Mouse (Mus musculus): Measurements from ENCODE around the gene Polr3h. TPM values are rescaled to one million over a fixed set of nuclear protein-coding genes. Genes with fewer than 3 reads are reported as not detected.

Gene Polr3h
- total and polyA plus RNA-seq, 3 experiments, result 40.5 to 224 (median 59.3) TPM

GRCm38 (mm10) chr15:81842275-81842674 lies 83.8 kb downstream of the Polr3h start:
- Histone ChIP-seq H3K79me2 (replicated peaks; ENCODE audit: control insufficient read depth, extremely low read depth, insufficient read depth, poor library complexity, severe bottlenecking) (no peaks in the 10 kb centered on the region), H3K4me2 (ENCODE audit: insufficient read depth, low read depth, poor library complexity, severe bottlenecking) (no peak overlapping the region), H3K9me3 (replicated peaks; ENCODE audit: low read length) (no peaks in the 10 kb centered on the region), H3K36me3 (replicated peaks in 1 of 2; ENCODE audit: control insufficient read depth in 1 of 2, insufficient read depth in 1 of 2, low read length in 1 of 2) (peaks cover 4 to 14% of the 10 kb centered on the region in 2 experiments), H3K27me3 (replicated peaks) (no peaks in the 10 kb centered on the region), H3K4me3 (replicated peaks in 1 of 3; ENCODE audit: low read depth in 2 of 3, low read length in 2 of 3, poor library complexity in 1 of 3) (no peak overlapping the region), H3K4me1 (ENCODE audit: control insufficient read depth in 1 of 2, insufficient read depth in 2 of 2) (peaks cover 11 to 30% of the 10 kb centered on the region in 2 experiments), H3K9ac (ENCODE audit: insufficient read depth, low read depth) (no peak overlapping the region), H3K27ac (ENCODE audit: insufficient read depth, low read depth) (no peak overlapping the region)
- DNase-seq (ENCODE audit: extremely low read depth), result no peak
- TF ChIP-seq MXI1 (IDR thresholded peaks at IDR 0.05; ENCODE audit: low read depth, low read length), result no peak
- TF ChIP-seq ZMIZ1 (IDR thresholded peaks at IDR 0.05; ENCODE audit: low read depth, low read length), result no peak
- no peak for TF ChIP-seq ELF1 (IDR thresholded peaks at IDR 0.05; ENCODE audit: low read depth, low read length)
- TF ChIP-seq POLR2A (IDR thresholded peaks at IDR 0.05; ENCODE audit: low read depth, low read length), result no peak
- TF ChIP-seq ZC3H11A (IDR thresholded peaks at IDR 0.05; ENCODE audit: low read depth, low read length), result no peak
- TF ChIP-seq JUN (IDR thresholded peaks at IDR 0.05; ENCODE audit: insufficient read depth, low read depth, low read length), result no peak
- no peak for TF ChIP-seq IRF4 (IDR thresholded peaks at IDR 0.05; ENCODE audit: low read depth, low read length)
- no peak for TF ChIP-seq RAD21 (IDR thresholded peaks at IDR 0.05; ENCODE audit: low read depth, low read length)
- TF ChIP-seq HCFC1 (IDR thresholded peaks at IDR 0.05; ENCODE audit: low read depth, low read length), result no peak
- TF ChIP-seq BHLHE40 (IDR thresholded peaks at IDR 0.05; ENCODE audit: low read depth, low read length), result no peak
- TF ChIP-seq MAFK (IDR thresholded peaks at IDR 0.05; ENCODE audit: insufficient replicate concordance, low read length), result no peak
- no peak for TF ChIP-seq MYC (IDR thresholded peaks at IDR 0.05; ENCODE audit: low read depth, low read length)
- TF ChIP-seq GABPA (IDR thresholded peaks at IDR 0.05; ENCODE audit: insufficient replicate concordance, low read depth, low read length), result no peak
- no peak for TF ChIP-seq PAX5 (IDR thresholded peaks at IDR 0.05; ENCODE audit: low read length)
- no peak for TF ChIP-seq UBTF (IDR thresholded peaks at IDR 0.05; ENCODE audit: low read depth, low read length)
- no peak for TF ChIP-seq EP300 (IDR thresholded peaks at IDR 0.05; ENCODE audit: low read length)
- TF ChIP-seq TCF12 (IDR thresholded peaks at IDR 0.05; ENCODE audit: low read depth, low read length), result no peak
- no peak for TF ChIP-seq CHD2 (IDR thresholded peaks at IDR 0.05; ENCODE audit: low read length)
- TF ChIP-seq ZNF384 (IDR thresholded peaks at IDR 0.05; ENCODE audit: low read depth, low read length), result no peak
- no peak for TF ChIP-seq RCOR1 (conservative IDR thresholded peaks at IDR 0.05; ENCODE audit: low read depth, low read length)
- dilution Hi-C loops (cut with MboI; ENCODE audit: extremely low pct_ligation_motif_present, extremely low pct_unique_long_range_greater_than_20kb, low sequenced_read_pairs), result no loop called here
- in situ Hi-C loops (cut with MboI; ENCODE audit: low pct_ligation_motif_present, low pct_unique_long_range_greater_than_20kb, low sequenced_read_pairs), result no loop called here

- in situ Hi-C loops (cut with MboI; ENCODE audit: low pct_ligation_motif_present, low pct_unique_long_range_greater_than_20kb, low sequenced_read_pairs) (no loop called here), dilution Hi-C loops (cut with MboI; ENCODE audit: extremely low pct_ligation_motif_present, extremely low pct_unique_long_range_greater_than_20kb, low sequenced_read_pairs) (no loop called here)
- no peak overlapping the region for H3K9ac ChIP-seq (ENCODE audit: insufficient read depth, low read depth)
These were observed 85.7 kb downstream of the Polr3h start for GRCm38 (mm10) chr15:81840306-81840705.

More at GRCm38 (mm10) chr15:81840306-81840705, 85.7 kb downstream of the Polr3h start:
- TF ChIP-seq USF1 (IDR thresholded peaks at IDR 0.05; ENCODE audit: low read depth, low read length) (no peak), TBP (conservative IDR thresholded peaks at IDR 0.05; ENCODE audit: low read depth, low read length) (no peak), CTCF (conservative IDR thresholded peaks at IDR 0.05 in 1 of 2, IDR thresholded peaks at IDR 0.05 in 1 of 2; ENCODE audit: low read depth in 2 of 2, low read length in 2 of 2) (no peak), ETS1 (conservative IDR thresholded peaks at IDR 0.05; ENCODE audit: low read depth, low read length) (no peak), ZC3H11A (IDR thresholded peaks at IDR 0.05; ENCODE audit: low read depth, low read length) (no peak), NRF1 (IDR thresholded peaks at IDR 0.05; ENCODE audit: low read depth, low read length) (no peak), POLR2A (IDR thresholded peaks at IDR 0.05; ENCODE audit: low read depth, low read length) (no peak), MYC (IDR thresholded peaks at IDR 0.05; ENCODE audit: low read depth, low read length) (no peak), JUND (conservative IDR thresholded peaks at IDR 0.05; ENCODE audit: low read depth, low read length) (no peak), TCF12 (IDR thresholded peaks at IDR 0.05; ENCODE audit: low read depth, low read length) (no peak), SIN3A (IDR thresholded peaks at IDR 0.05; ENCODE audit: low read length) (no peak), RCOR1 (conservative IDR thresholded peaks at IDR 0.05; ENCODE audit: low read depth, low read length) (no peak), ZMIZ1 (IDR thresholded peaks at IDR 0.05; ENCODE audit: low read depth, low read length) (no peak)
- Histone ChIP-seq H3K9me3 (replicated peaks; ENCODE audit: low read length) (no peaks in the 10 kb centered on the region), H3K27me3 (replicated peaks) (no peaks in the 10 kb centered on the region), H3K4me1 (ENCODE audit: control insufficient read depth in 1 of 2, insufficient read depth in 2 of 2) (peaks cover 6 to 17% of the 10 kb centered on the region in 2 experiments; a peak in 3 of 4 replicates), H3K79me2 (replicated peaks; ENCODE audit: control insufficient read depth, extremely low read depth, insufficient read depth, poor library complexity, severe bottlenecking) (no peaks in the 10 kb centered on the region), H3K27ac (ENCODE audit: insufficient read depth, low read depth) (no peak overlapping the region), H3K36me3 (replicated peaks in 1 of 2; ENCODE audit: control insufficient read depth in 1 of 2, insufficient read depth in 1 of 2, low read length in 1 of 2) (no peaks in the 10 kb centered on the region), H3K4me3 (replicated peaks in 1 of 3; ENCODE audit: low read depth in 2 of 3, low read length in 2 of 3, poor library complexity in 1 of 3) (no peak overlapping the region), H3K4me2 (ENCODE audit: insufficient read depth, low read depth, poor library complexity, severe bottlenecking) (no peak overlapping the region)
- no peak for DNase-seq (ENCODE audit: extremely low read depth)

All from CH12.LX (cell line).